Mouse (Mus musculus) testis, adult 2 months (tissue): Measurements from ENCODE around the gene Trank1.

ENCODE experiments used
- CTCF ChIP-seq: fragments of 200-500 bp; IDR thresholded peaks from 2 replicates; pipeline ENCODE4 v1.5.1; 2012; ENCODE audit warnings: low read depth, mild to moderate bottlenecking, inconsistent platforms, low read length, moderate library complexity; ENCODE audit not compliant: control insufficient read depth, insufficient read depth, insufficient replicate concordance
- POLR2A ChIP-seq: fragments of 200-500 bp; IDR thresholded peaks from 2 replicates; pipeline ENCODE4 v1.6.1; 2012; ENCODE audit warnings: low read depth, mild to moderate bottlenecking, inconsistent platforms, low read length, moderate library complexity; ENCODE audit not compliant: control insufficient read depth

- no peak for TF ChIP-seq CTCF
- TF ChIP-seq POLR2A = no peak
These were observed 66.3 kb downstream of the Trank1 start for GRCm38 (mm10) chr9:111377868-111378267.
